Mouse (Mus musculus) ovary, postnatal 10 days (tissue): Measurements from ENCODE around the gene Gm6268.

Source experiments
- DNase-seq: peaks from one replicate; pipeline ENCODE4 v3.0.0; 2022; ENCODE audit warnings: low spot score

Gene Gm6268

DNA sequence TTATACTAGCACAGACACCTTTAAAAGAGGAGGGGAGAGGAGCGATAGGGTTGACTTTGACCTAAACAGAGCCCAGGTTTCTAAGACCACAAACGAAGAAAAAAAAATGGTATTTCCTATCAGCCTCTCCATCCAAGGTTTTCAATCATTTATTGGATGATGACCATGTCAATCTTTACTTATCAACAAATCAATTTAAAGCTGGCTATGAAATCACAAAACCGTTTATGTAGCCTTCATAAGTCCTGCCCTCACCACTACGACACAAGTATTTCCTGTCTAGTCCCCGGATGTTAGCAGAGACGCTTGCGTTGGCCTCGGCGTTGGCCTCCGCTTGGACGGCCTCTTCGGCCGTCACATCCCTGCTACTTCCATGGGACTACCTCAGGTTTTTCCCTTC, at the start of gene Gm6268:
Gm6268 (plus strand) TSS at position 301 of the 400 bp plus-strand sequence.
- DNase-seq: no peak

DNA sequence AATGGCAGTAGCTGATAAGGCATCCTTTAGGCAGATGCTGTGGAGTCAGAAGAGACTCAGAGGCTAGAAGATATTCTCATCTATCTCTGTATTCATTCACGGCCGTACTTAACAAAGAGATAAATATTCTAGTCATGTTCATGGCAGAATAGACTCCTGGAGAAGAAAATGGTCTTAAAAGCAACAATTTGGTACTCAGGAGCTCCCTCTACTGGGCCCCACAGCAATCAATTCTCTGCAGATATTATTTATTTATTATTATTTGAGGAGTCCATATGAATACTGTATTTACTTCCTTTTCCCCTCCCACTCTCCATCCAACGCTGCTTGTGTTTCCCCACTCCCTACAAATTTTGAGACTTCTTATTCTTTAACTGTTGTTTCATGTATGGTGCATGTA, 48.6 kb upstream of the Gm6268 start:
- DNase-seq: no peak

DNA sequence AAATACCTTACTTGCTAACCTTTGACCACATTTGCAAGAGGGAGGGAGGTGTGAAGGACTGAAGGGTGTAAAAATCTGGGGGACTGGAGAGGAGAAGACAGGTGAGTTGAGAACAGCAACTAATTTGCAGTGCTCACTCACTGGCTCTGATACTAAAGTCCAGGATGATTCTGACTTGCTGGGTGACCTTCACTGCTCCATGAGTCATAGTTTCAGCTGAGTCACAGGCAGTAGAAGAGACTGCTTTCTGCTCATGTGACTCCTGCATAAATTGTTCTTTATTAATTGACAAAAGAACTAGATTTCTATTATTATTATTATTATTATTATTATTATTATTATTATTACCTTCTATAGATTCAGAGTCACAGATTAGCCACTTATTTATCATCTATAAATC, 15.7 kb upstream of the Gm6268 start:
- no peak for DNase-seq

DNA sequence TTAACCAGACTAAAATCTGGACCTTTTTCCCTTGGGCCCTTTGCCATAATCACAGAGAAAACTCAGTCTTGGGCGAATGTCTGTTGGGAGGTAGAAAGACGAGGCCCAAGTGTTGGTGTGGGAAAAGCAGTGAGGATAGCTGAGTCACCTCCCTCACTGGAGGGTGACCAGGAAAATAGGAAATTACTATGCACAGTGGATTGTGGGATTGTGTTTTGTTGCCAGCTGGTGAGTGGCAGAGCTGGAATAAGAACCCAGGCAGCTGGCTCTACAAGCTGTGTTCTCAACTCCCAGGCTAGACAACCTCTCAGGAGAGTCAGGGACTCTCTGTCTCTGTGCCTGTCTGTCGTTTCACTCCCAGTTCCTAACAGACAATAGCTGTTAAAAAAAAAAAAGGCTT, 11.1 kb upstream of the Gm6268 start:
- no peak for DNase-seq

DNA sequence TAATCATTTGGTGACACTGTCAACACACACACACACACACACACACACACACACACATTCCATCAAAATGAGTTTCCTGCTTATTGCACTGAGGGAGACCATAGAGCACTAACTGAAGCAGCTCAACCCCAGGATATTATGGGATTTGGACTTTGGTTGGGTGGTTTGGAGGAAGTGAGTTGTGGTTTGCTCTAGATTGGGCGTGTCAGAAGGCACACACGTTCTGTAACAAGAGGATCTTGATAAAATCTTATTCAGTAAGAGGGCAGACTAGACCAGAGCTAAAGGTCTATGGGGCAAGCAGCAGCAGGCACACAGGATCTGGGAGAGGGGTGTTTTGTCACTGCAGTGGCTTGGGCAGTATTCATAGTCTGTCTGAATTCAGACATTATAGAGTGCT, 10.6 kb upstream of the Gm6268 start:
- no peak for DNase-seq

DNA sequence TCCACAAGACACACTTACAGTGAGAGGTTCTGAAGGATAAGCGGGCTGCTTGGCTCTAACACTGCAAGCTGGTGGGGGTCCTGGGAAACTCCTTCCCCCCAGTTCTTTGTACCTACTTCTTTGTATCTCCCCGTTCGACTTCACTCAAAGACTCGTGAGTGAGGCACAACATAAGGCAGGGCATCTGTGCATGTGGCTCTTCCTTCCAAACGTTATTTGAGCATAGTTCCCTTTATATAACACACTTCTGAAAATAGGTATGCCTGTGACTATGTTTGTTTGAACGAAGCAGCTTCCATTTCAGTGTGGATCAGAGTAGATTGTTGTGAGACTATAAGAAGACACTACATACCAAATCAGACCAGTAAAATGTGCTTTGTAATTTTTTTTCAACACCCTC, 8.4 kb upstream of the Gm6268 start:
- no peak for DNase-seq

DNA sequence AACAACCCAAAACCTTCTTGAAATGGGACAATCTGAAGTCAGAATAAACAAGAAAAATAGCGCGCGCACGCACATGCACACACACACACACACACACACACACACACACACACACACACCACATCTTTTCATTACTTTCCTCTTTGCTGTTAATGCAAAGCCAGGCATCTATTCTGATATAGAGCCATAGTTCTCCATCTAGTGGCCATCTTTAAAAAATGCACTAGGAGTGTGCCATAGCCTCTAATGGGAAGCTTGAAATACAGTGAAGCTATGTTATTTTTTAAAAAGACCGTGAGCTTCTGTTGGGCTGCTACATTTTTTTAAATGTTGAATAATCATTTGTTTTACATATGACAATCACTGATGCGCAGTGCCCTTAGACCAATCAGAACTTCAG, 7.8 kb upstream of the Gm6268 start:
- DNase-seq: no peak

DNA sequence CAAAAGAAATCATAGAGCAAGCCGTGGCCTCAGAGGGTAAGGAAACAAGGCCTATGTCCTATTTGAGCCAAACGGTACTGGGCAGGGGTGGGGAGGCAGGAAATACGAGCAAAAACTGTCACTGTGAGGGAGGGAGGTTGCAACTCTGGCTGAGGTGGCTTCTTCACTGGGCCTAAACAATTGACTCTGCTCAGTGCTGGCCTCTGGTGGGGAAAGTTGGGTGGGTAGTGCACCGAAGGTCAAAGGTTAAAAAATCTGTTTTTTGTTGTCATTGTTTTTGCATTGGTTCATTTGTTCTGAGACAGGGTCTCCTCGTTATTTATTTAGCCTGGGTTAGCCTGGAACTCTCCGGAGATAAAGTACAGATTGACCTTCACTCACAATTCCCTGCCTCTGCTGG, 1.2 kb downstream of the Gm6268 start:
- no peak for DNase-seq

DNA sequence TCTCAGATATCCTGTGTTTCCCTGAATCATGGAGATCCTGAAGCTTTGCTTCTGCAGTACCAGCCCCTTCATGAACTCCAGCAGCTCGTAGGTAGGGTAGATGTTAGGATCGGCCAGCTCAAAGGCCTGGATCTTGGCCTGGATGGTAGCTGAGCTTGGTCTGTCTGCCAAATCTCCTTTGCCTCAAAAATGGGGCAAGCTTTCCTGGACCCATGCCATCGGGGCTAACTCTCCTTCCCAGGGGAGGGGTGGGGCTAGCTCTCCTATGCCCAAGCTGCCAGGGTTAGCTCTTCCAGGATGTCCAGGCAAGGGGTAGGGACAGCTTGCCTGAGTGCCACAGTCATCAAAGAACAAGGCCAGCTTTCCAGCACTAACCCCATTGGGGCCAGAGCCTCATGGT, 18.1 kb downstream of the Gm6268 start:
- DNase-seq: no peak

DNA sequence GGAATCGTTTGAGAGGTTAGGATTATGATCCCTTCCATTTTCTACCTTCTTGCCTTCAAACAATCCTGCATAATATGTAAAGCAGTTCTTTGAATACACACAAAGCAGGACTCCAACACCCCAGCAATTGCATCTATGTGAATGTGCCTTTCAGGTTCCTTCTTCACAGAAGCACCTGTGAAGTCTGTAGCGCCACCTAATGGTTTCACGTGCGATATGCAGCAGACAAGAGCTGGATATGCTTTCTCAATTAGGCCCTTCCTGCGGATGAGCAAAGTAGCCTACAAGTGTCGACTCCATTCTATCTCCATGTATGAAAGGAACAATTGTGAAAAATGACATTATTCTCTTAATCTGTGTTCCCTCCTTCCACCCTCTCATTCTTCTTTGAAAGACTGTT, 33.9 kb downstream of the Gm6268 start:
- DNase-seq: no peak

DNA sequence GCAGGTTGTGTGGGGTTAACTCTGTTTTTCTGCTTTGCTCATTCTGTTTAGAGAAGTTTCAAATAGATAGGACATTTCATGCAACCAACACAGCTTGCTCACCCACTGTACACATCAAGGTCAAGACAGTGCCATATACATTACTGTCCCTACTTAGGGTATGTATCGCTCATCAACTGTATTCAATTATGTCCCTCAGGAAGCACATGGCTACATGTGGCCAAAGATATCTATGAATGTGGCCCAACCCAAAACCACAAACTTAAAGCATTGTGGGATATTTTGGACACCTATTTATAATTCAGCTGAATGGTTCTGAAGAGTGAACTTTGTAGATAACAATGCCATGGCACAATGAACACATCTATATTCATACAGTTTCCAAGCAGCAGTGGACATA, 36.9 kb downstream of the Gm6268 start:
- DNase-seq: no peak
